Mouse (Mus musculus) stomach, embryonic 15.5 days (tissue): Measurements from ENCODE around the gene Cacna1d. TPM values are rescaled to one million over a fixed set of nuclear protein-coding genes. Genes with fewer than 3 reads are reported as not detected.
A peak's percentile ranks its signal among the peaks of the same experiment; 100 is the strongest.

ENCODE experiments used
- ATAC-seq: fragments of 200-750 bp; cut with Nextera tagmentation; 2 replicates; pipeline ENCODE4 v1.8.0; 2017; ENCODE audit warnings: low read depth, moderate number of reproducible peaks, moderate TSS enrichment; ENCODE audit not compliant: insufficient read depth, low FRiP score
- H3K27ac ChIP-seq: fragments of 300-500 bp; sonication (generic); 2 replicates; pipeline ENCODE4 v1.5.1; 2015; ENCODE audit warnings: mild to moderate bottlenecking, inconsistent platforms
- H3K27me3 ChIP-seq: fragments of 300-500 bp; sonication (generic); replicated peaks from 2 replicates; pipeline ENCODE4 v1.6.1; 2015; ENCODE audit warnings: inconsistent platforms
- H3K36me3 ChIP-seq: fragments of 300-500 bp; sonication (generic); 2 replicates; pipeline ENCODE4 v1.6.1; 2015; ENCODE audit warnings: inconsistent platforms
- H3K4me1 ChIP-seq: fragments of 300-500 bp; sonication (generic); 2 replicates; pipeline ENCODE4 v1.6.1; 2015; ENCODE audit warnings: inconsistent platforms
- H3K4me2 ChIP-seq: fragments of 300-500 bp; sonication (generic); 2 replicates; pipeline ENCODE4 v1.6.1; 2015; ENCODE audit warnings: mild to moderate bottlenecking, inconsistent platforms
- H3K4me3 ChIP-seq: fragments of 300-500 bp; sonication (generic); replicated peaks from 2 replicates; pipeline ENCODE4 v1.5.1; 2015; ENCODE audit warnings: inconsistent platforms
- H3K9ac ChIP-seq: fragments of 300-500 bp; sonication (generic); 2 replicates; pipeline ENCODE4 v1.6.1; 2015; ENCODE audit warnings: inconsistent platforms
- H3K9me3 ChIP-seq: fragments of 300-500 bp; sonication (generic); 2 replicates; pipeline ENCODE4 v1.6.1; 2016; ENCODE audit warnings: inconsistent platforms
- WGBS: fragments of 180-500 bp; shearing (Covaris S2); methylation state at CpG from one replicate; pipeline ENCODE4 v1.1.7; 2015; 5-methylcytosine and 5-hydroxymethylcytosine counted together
- polyA plus RNA-seq: library from polyadenylated mRNA; unstranded; fragments of >200 nt; fragmentation: Nextera tagmentation; extraction: Ambion mirVana; gene quantifications from 2 replicates; pipeline ENCODE4 v1.2.1, GENCODE M21; 2015

The Cacna1d gene
- polyA plus RNA-seq, 1 experiment from 2014 or later = 6.1 TPM

GRCm38 (mm10) chr14:30419458-30419857, 71.8 kb downstream of the Cacna1d start:
- Histone ChIP-seq H3K4me1 (0 out of 2 replicates have a peak, but pooled peaks cover 10% of the 10 kb centered on the region), H3K4me3 (no peak overlapping the region)
- 41% methylated on average over 7 of the region's 7 CpGs for WGBS

GRCm38 (mm10) chr14:30419046-30419445, 72.2 kb downstream of the Cacna1d start:
- H3K4me2 ChIP-seq = peak overlapping the region; percentile 39; the same call in 1 of the 2 replicates
- H3K27me3 ChIP-seq = no peaks in the 10 kb centered on the region
- peak overlapping the region; percentile 44; the same call in 1 of the 2 replicates for H3K27ac ChIP-seq
- H3K9me3 ChIP-seq = no peaks in the 10 kb centered on the region
- H3K4me3 ChIP-seq = no peak overlapping the region
- no peaks in the 10 kb centered on the region for H3K36me3 ChIP-seq
- H3K4me1 ChIP-seq = 0 out of 2 replicates have a peak, but pooled peaks cover 10% of the 10 kb centered on the region
- no peak overlapping the region for H3K9ac ChIP-seq
- WGBS = 36% methylated on average over 6 of the region's 6 CpGs
- no peak for ATAC-seq

More at GRCm38 (mm10) chr14:30419458-30419857, 71.8 kb downstream of the Cacna1d start:
- Histone ChIP-seq H3K27ac (peak overlapping the region; percentile 44; the same call in 1 of the 2 replicates), H3K9me3 (no peaks in the 10 kb centered on the region), H3K27me3 (no peaks in the 10 kb centered on the region), H3K36me3 (no peaks in the 10 kb centered on the region), H3K9ac (no peak overlapping the region), H3K4me2 (peak overlapping the region; percentile 39; the same call in 1 of the 2 replicates)
- no peak for ATAC-seq

- no peak overlapping the region for H3K9ac ChIP-seq
- H3K9me3 ChIP-seq = no peaks in the 10 kb centered on the region
- H3K4me1 ChIP-seq = 0 out of 2 replicates have a peak, but pooled peaks cover 10% of the 10 kb centered on the region
- H3K27me3 ChIP-seq = no peaks in the 10 kb centered on the region
- H3K4me3 ChIP-seq = no peak overlapping the region
- ATAC-seq = no peak
- no peak overlapping the region for H3K4me2 ChIP-seq
- H3K36me3 ChIP-seq = no peaks in the 10 kb centered on the region
- no peak overlapping the region for H3K27ac ChIP-seq
- 87% methylated on average over 5 of the region's 5 CpGs for WGBS
These were observed 75.4 kb downstream of the Cacna1d start for GRCm38 (mm10) chr14:30415830-30416229.

GRCm38 (mm10) chr14:30414131-30414530, 77.1 kb downstream of the Cacna1d start:
- no peaks in the 10 kb centered on the region for H3K27me3 ChIP-seq
- H3K4me1 ChIP-seq = 0 out of 2 replicates have a peak, but pooled peaks cover 2% of the 10 kb centered on the region
- no peaks in the 10 kb centered on the region for H3K9me3 ChIP-seq
- H3K36me3 ChIP-seq = no peaks in the 10 kb centered on the region
- 66% methylated on average over 2 of the region's 2 CpGs for WGBS
- H3K4me3 ChIP-seq = no peak overlapping the region
- no peak overlapping the region for H3K4me2 ChIP-seq
- H3K27ac ChIP-seq = no peak overlapping the region
- ATAC-seq = no peak
- no peak overlapping the region for H3K9ac ChIP-seq

- H3K9me3 ChIP-seq = no peaks in the 10 kb centered on the region
- H3K36me3 ChIP-seq = no peaks in the 10 kb centered on the region
- H3K9ac ChIP-seq = no peak overlapping the region
- H3K4me2 ChIP-seq = no peak overlapping the region
- no peak overlapping the region for H3K4me3 ChIP-seq
- ATAC-seq = no peak
- no peaks in the 10 kb centered on the region for H3K27me3 ChIP-seq
- WGBS = 74% methylated on average over 4 of the region's 4 CpGs
- no peak overlapping the region for H3K27ac ChIP-seq
- H3K4me1 ChIP-seq = no peaks in the 10 kb centered on the region
These were observed 81.9 kb downstream of the Cacna1d start for GRCm38 (mm10) chr14:30409331-30409730.

GRCm38 (mm10) chr14:30405456-30406225, 85.6 kb downstream of the Cacna1d start:
- no peaks in the 10 kb centered on the region for H3K9me3 ChIP-seq
- H3K4me1 ChIP-seq = no peaks in the 10 kb centered on the region
- peak; percentile 31; the same call in 1 of the 2 replicates for ATAC-seq
- H3K27me3 ChIP-seq = no peaks in the 10 kb centered on the region
- peak overlapping the region; percentile 14 for H3K4me2 ChIP-seq
- H3K4me3 ChIP-seq = no peak overlapping the region
- H3K9ac ChIP-seq = no peak overlapping the region
- peak overlapping the region; percentile 64 for H3K27ac ChIP-seq
- WGBS = 32% methylated on average over 8 of the region's 8 CpGs
- no peaks in the 10 kb centered on the region for H3K36me3 ChIP-seq

GRCm38 (mm10) chr14:30378306-30378705, 112.9 kb downstream of the Cacna1d start:
- Histone ChIP-seq H3K9me3 (no peaks in the 10 kb centered on the region), H3K4me1 (no peaks in the 10 kb centered on the region), H3K27ac (no peak overlapping the region), H3K36me3 (no peaks in the 10 kb centered on the region), H3K27me3 (no peaks in the 10 kb centered on the region), H3K4me3 (no peak overlapping the region), H3K4me2 (no peak overlapping the region), H3K9ac (no peak overlapping the region)
- 54% methylated on average over 1 of the region's 1 CpGs for WGBS
- no peak for ATAC-seq

- Histone ChIP-seq H3K9me3 (no peaks in the 10 kb centered on the region), H3K9ac (no peak overlapping the region), H3K4me1 (no peaks in the 10 kb centered on the region), H3K4me3 (no peak overlapping the region), H3K36me3 (no peaks in the 10 kb centered on the region), H3K27me3 (no peaks in the 10 kb centered on the region), H3K4me2 (no peak overlapping the region), H3K27ac (no peak overlapping the region)
- no peak for ATAC-seq
- 17% methylated on average over 1 of the region's 1 CpGs for WGBS
These were observed 118.4 kb downstream of the Cacna1d start for GRCm38 (mm10) chr14:30372878-30373277.

GRCm38 (mm10) chr14:30371070-30371469, 120.2 kb downstream of the Cacna1d start:
- WGBS = 69% methylated on average over 2 of the region's 2 CpGs
- Histone ChIP-seq H3K4me1 (no peaks in the 10 kb centered on the region), H3K4me2 (no peak overlapping the region), H3K9me3 (no peaks in the 10 kb centered on the region), H3K4me3 (no peak overlapping the region), H3K36me3 (no peaks in the 10 kb centered on the region), H3K27me3 (no peaks in the 10 kb centered on the region), H3K9ac (no peak overlapping the region), H3K27ac (no peak overlapping the region)
- no peak for ATAC-seq

GRCm38 (mm10) chr14:30367074-30367473, 124.2 kb downstream of the Cacna1d start:
- Histone ChIP-seq H3K4me2 (no peak overlapping the region), H3K4me3 (no peak overlapping the region), H3K9me3 (no peaks in the 10 kb centered on the region), H3K9ac (no peak overlapping the region), H3K4me1 (no peaks in the 10 kb centered on the region), H3K27me3 (no peaks in the 10 kb centered on the region), H3K27ac (no peak overlapping the region), H3K36me3 (no peaks in the 10 kb centered on the region)
- ATAC-seq = no peak
- WGBS = 76% methylated on average over 4 of the region's 4 CpGs

GRCm38 (mm10) chr14:30365866-30366265, 125.4 kb downstream of the Cacna1d start:
- no peak overlapping the region for H3K4me3 ChIP-seq
- 72% methylated on average over 5 of the region's 5 CpGs for WGBS
- H3K36me3 ChIP-seq = no peaks in the 10 kb centered on the region
- no peaks in the 10 kb centered on the region; the same call in 1 of the 2 replicates for H3K4me1 ChIP-seq
- H3K4me2 ChIP-seq = no peak overlapping the region
- H3K9me3 ChIP-seq = no peaks in the 10 kb centered on the region
- ATAC-seq = no peak
- H3K27me3 ChIP-seq = no peaks in the 10 kb centered on the region
- no peak overlapping the region for H3K9ac ChIP-seq
- H3K27ac ChIP-seq = no peak overlapping the region

GRCm38 (mm10) chr14:30363487-30364167, 127.6 kb downstream of the Cacna1d start:
- H3K9ac ChIP-seq = no peak overlapping the region
- no peaks in the 10 kb centered on the region for H3K9me3 ChIP-seq
- no peak for ATAC-seq
- H3K27ac ChIP-seq = no peak overlapping the region
- H3K36me3 ChIP-seq = no peaks in the 10 kb centered on the region
- H3K4me2 ChIP-seq = no peak overlapping the region
- H3K4me3 ChIP-seq = no peak overlapping the region
- 61% methylated on average over 3 of the region's 3 CpGs for WGBS
- no peaks in the 10 kb centered on the region for H3K27me3 ChIP-seq
- no peaks in the 10 kb centered on the region; the same call in 1 of the 2 replicates for H3K4me1 ChIP-seq
